Mouse (Mus musculus): ENCODE results near the gene Arpin. TPM values are rescaled to one million over a fixed set of nuclear protein-coding genes. Genes with fewer than 3 reads are reported as not detected.

The Arpin gene
- total RNA-seq (2017): 0.19 and 0.41 TPM in 2 replicates

- ATAC-seq (replicated peaks; ENCODE audit: low read depth, poor library complexity, severe bottlenecking): peak; percentile 61
These were observed at the start of gene Arpin for GRCm38 (mm10) chr7:79934862-79935510. Gene Arpin, minus strand, starts transcription at chr7:79935359.

GRCm38 (mm10) chr7:79975316-79975715, 40.2 kb upstream of the Arpin start:
- no peak for ATAC-seq (replicated peaks; ENCODE audit: low read depth, poor library complexity, severe bottlenecking)

- no peak for ATAC-seq (replicated peaks; ENCODE audit: low read depth, poor library complexity, severe bottlenecking)
These were observed 37.0 kb upstream of the Arpin start for GRCm38 (mm10) chr7:79972195-79972594.

- ATAC-seq (replicated peaks; ENCODE audit: low read depth, poor library complexity, severe bottlenecking): no peak
These were observed 35.2 kb upstream of the Arpin start for GRCm38 (mm10) chr7:79970336-79970735.

GRCm38 (mm10) chr7:79968326-79968725, 33.2 kb upstream of the Arpin start:
- no peak for ATAC-seq (replicated peaks; ENCODE audit: low read depth, poor library complexity, severe bottlenecking)

GRCm38 (mm10) chr7:79961600-79961999, 26.4 kb upstream of the Arpin start:
- ATAC-seq (replicated peaks; ENCODE audit: low read depth, poor library complexity, severe bottlenecking): no peak

GRCm38 (mm10) chr7:79956131-79956530, 21.0 kb upstream of the Arpin start:
- no peak for ATAC-seq (replicated peaks; ENCODE audit: low read depth, poor library complexity, severe bottlenecking)

- no peak for ATAC-seq (replicated peaks; ENCODE audit: low read depth, poor library complexity, severe bottlenecking)
These were observed 19.7 kb upstream of the Arpin start for GRCm38 (mm10) chr7:79954890-79955289.

GRCm38 (mm10) chr7:79951038-79951437, 15.9 kb upstream of the Arpin start:
- ATAC-seq (replicated peaks; ENCODE audit: low read depth, poor library complexity, severe bottlenecking): no peak

- no peak for ATAC-seq (replicated peaks; ENCODE audit: low read depth, poor library complexity, severe bottlenecking)
These were observed 15.1 kb upstream of the Arpin start for GRCm38 (mm10) chr7:79950236-79950635.

- peak; percentile 61; the same call in 1 of the 2 replicates for ATAC-seq (replicated peaks; ENCODE audit: low read depth, poor library complexity, severe bottlenecking)
These were observed 499 bp upstream of the Arpin start for GRCm38 (mm10) chr7:79935511-79936205.

GRCm38 (mm10) chr7:79934461-79934860, 698 bp downstream of the Arpin start:
- no peak for ATAC-seq (replicated peaks; ENCODE audit: low read depth, poor library complexity, severe bottlenecking)

- no peak for ATAC-seq (replicated peaks; ENCODE audit: low read depth, poor library complexity, severe bottlenecking)
These were observed 6.6 kb downstream of the Arpin start for GRCm38 (mm10) chr7:79928516-79929052.

- ATAC-seq (replicated peaks; ENCODE audit: low read depth, poor library complexity, severe bottlenecking): peak; percentile 96
These were observed 14.7 kb downstream of the Arpin start, which contains the start of gene Ap3s2 for GRCm38 (mm10) chr7:79920344-79920983. Gene Ap3s2, minus strand, starts transcription at chr7:79920649.

GRCm38 (mm10) chr7:79914556-79914955, 20.6 kb downstream of the Arpin start:
- ATAC-seq (replicated peaks; ENCODE audit: low read depth, poor library complexity, severe bottlenecking): peak; percentile 85

- no peak for ATAC-seq (replicated peaks; ENCODE audit: low read depth, poor library complexity, severe bottlenecking)
These were observed 27.8 kb downstream of the Arpin start for GRCm38 (mm10) chr7:79907356-79907755.

GRCm38 (mm10) chr7:79906914-79907313, 28.2 kb downstream of the Arpin start:
- no peak for ATAC-seq (replicated peaks; ENCODE audit: low read depth, poor library complexity, severe bottlenecking)

GRCm38 (mm10) chr7:79905193-79905592, 30.0 kb downstream of the Arpin start:
- ATAC-seq (replicated peaks; ENCODE audit: low read depth, poor library complexity, severe bottlenecking): no peak

GRCm38 (mm10) chr7:79903160-79903792, 31.9 kb downstream of the Arpin start:
- no peak for ATAC-seq (replicated peaks; ENCODE audit: low read depth, poor library complexity, severe bottlenecking)

- peak; percentile 79; the same call in 1 of the 2 replicates for ATAC-seq (replicated peaks; ENCODE audit: low read depth, poor library complexity, severe bottlenecking)
These were observed 34.4 kb downstream of the Arpin start for GRCm38 (mm10) chr7:79900753-79901152.
